Mouse (Mus musculus) MN1 (cell line): ENCODE results near the gene Ralgps1.
"Not testable (repeated sequence)": the region's sequence is repeated elsewhere in the genome, so short reads cannot be mapped to it uniquely, and the experiment has no call there.

Source experiments
- DNase-seq: peaks from one replicate; pipeline ENCODE4 v3.0.0-alpha.2; 2016; ENCODE audit warnings: low spot score

Ralgps1 gene

DNA sequence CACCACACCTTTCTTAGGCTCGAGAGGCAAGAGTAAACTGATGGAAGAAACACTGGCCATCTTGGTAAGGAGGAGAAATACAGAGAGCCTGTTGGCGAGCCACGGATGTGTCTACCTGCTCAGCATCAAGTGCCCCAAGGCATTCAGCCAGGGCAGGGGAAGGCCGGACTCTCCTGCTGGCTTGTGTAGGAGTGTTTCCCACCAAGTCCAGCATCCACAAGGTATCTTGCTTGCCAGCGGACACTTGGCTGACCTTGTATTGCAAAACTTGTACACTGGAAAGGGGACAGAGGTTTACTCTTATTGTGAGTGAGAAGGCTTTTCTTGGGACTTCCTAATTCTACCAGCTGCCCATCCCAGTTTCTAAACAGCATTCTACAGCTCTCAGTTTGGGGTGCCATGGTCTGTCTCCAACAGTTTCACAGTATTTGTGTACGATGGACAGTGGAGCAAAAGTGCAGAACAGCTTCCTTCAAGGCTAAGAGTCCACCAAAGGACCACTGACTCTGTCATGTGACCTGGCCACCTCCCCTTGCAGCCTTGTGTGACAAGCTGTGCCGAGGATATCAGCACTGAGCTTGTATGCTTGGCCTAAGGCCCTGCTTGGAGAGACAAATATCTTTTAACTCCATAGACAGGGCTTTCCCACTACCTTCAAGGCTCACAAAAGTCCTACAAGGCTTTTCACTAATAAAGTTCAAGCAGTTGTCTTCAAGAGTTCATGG, 236.4 kb downstream of the Ralgps1 start:
- DNase-seq, result no peak

DNA sequence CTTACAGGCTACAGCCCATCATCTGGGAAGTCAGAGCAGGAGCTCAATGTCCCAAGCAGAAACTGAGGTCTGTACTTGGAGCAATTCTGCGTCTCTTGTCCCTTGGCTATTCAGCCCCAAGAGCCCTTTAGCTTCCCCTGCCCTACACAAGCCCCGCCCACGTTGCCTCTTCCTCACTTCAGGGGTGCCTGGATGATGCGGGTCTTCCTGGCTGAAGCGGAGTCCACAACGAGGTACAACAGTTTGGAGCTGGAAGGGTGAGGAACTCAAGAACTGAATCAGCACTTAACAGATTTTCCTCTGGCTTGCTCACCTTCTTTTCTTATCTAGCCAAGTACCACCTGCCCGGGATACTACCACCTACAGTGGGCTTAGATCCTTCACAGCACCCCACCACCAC, 239.0 kb downstream of the Ralgps1 start:
- no peak for DNase-seq

DNA sequence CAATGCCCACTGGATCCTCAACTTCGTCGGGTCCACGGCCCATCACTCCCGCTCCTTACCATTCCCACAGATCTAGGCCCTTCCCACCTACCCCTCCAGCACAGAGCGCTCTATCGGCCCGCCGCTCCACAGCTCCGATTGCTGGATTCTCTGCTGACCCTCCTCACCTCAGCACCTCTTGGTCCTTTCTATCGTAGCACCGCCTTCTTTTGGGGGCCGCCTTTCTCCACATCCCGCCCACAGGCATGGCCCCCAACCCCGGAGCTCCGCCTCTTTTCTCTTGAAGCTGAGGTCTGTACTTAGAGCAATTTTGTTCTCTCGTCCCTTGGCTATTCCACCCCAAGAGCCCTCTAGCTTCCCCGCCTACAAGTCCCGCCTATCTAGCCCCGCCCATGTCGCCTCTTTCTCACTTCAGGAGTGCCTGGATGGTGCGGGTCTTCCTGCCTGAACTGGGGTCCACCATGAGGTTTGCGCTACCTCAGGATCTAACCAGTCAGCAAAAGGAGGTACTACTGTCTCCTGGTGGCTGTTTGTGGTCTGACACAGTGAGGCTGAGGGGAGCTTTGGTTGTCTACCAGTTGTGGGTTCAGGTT, 239.7 kb downstream of the Ralgps1 start, which contains the start of gene Garnl3:
Gene Garnl3, minus strand, starts transcription at position 155 of the 593 bp plus-strand sequence.
- DNase-seq, result peak; percentile 75

DNA sequence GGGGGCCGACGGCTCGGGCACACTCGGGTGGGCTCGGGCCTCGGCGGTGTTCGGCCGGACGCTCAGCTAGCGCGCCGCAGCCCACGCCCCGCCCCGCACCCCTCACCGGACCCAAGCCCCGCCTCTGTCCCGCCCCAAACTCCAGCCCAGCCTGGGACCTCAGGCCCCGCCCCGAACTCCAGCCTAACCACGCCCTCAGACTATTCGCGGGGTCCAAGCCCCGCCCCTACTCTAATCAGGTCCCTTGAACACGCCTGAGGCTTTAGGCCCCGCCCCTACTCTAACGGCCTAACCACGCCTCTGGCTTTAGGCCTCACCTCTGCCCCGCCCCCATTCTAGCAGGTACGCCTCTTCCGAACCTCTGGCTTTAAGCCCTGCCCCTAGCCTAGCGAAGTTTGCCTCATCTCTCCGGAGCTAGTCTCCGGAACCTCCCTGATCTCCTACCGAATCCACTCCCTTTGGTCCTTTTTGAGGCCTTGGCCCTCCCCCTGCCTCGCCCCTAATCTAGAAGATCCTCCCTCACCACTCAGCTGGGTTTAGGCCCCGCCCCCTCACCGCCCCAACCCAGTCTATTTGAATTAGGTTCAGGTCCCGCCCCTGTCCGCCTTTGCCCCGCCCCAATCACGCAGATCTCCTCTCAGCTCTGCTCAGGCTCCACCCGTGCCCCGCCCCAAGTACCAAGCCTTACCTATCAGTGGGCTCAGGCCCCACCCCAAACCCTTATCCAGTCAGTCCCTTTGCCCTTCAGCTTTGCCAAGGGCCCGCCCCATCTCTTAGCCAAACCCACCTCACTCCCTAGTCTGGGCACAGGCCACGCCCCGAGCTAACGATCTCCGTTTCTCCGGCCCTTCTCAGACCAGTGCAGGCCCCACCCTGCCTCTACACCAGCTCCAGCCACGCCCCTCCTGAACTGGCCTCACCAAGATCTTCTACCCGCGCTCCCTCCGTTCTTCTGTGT, 240.5 kb downstream of the Ralgps1 start:
- DNase-seq, result peak; percentile 98

DNA sequence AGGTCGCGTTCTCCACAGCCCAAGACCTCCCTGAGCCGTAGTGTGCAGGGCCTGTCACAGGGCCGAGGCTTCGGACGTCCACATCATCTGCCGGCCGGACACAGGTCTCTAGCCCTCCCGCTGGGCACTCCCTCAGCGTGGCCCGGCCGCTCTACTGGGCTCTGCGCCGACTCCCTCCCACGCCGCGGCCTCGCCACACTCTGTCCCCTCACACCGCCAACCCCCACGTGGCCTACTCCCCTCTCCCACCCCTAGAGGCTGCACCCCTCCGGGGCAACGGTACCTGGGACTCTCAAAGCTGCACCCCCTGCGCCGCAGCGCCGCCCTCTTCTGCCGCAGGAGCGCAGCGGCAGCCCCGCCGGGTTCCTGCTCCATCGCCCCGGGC, 241.2 kb downstream of the Ralgps1 start:
- no peak for DNase-seq

DNA sequence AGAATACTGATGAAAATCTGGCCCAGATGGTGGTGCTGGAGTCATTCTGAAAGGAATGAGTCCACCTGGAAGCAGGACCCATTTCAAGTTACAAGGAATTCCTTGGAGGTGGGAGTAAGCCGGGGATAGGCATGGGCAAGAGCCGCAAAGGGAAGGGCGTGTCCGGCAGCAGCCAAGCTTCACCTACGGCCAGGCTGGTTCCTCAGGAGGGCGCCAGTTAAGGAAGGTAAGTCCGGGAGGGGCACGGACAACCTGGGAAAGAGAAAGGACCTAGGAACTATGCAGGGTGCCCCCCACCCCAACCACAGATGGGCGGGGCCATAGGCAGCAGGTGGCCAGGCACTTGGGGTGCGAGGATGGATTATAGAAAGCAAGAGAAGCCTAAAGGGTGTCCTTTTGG, 241.6 kb downstream of the Ralgps1 start:
- peak; percentile 24 for DNase-seq

DNA sequence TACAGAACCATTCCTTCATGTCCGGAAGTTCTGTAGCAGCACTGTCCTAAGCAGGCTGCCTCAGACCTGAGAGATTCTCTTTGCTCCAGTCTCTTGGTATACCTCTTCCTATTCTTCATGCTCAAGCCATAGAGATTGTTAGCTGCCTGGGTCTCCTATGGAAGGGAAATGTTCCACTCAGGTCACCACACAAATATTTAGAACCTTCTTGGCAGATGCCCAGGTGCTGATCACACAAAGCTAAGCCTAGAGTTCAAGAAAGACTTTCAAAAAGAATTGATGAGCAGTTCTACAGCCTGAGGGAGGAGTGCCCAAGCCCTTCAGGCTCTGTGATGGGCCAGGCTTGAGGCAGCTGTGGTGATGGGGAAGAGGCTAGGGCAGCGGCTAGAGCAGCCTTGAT, 242.3 kb downstream of the Ralgps1 start:
- no peak for DNase-seq

DNA sequence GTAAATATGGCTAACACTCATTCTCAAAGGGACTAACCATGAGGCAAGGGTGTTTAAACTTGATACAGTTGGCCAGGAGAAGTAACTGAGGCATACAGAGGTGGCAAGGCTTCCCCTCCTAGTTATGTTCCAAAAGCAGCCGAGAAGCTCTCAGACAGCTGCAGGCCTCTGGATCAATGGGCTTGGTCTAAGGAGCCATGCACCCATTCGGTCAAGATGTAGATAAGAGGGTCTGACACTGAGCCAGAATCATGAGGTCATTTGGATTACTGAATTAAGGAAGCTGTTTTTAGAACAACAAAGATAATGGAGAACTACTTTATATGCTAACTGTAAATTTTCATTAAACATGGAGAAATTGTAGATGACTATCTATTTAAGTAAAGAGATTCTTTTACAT, 244.0 kb downstream of the Ralgps1 start:
- peak; percentile 49 for DNase-seq

DNA sequence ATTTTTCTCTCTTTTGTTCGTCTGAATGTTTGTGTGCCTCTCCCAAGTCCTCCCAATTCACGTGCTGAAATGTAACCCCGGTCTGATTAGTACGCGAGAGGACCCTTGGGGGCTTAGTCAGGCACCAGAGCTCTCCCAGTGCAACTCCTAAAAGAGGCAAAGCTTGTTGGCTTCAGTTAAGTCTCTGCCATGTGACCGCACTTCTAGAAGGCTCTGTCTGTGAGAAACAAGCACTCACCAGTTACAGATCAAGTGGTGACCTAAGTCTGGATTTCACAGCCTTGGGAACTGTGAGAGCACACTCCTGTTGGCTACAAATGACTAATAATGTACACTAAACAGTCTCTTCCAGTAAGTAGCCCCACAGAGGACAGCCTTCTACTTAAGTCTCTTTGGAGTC, 248.4 kb downstream of the Ralgps1 start:
- peak; percentile 51 for DNase-seq

DNA sequence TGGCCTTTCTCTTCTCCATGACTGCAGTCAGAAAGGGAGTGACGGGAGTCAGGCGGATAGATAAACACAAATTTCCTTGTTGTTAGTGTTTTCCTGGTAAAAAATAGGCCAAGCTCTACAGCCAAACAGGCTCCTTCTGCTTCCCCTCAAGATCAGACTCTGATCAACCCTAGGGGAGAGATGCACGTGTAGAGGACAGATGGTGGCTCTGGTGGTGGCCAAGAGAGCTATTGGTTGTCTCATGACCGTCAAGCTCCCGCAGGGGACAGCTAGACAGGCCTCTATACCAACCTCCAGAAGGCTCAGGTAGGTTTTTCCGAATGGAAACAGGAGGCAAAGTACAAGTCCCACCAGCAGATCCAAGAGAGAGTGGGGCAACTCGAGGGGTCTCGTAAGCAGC, 270.8 kb downstream of the Ralgps1 start:
- no peak for DNase-seq

DNA sequence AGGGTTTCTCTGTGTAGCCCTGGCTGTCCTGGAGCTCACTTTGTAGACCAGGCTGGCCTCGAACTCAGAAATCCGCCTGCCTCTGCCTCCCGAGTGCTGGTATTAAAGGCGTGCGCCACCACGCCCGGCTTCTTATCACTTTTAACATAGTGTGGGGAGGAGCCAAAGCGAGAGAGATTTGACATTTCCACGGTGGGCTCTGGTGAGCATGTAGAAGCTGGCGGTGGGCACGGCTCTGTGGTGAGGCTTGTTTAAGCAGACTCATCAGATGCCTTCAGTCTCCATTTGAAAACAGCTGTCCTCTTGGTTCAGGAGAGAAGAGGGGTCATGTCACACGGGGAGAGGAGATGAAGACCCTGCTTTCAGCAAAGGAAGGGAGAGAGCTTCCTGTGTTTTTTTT, 274.0 kb downstream of the Ralgps1 start:
- DNase-seq, result not testable (repeated sequence)

DNA sequence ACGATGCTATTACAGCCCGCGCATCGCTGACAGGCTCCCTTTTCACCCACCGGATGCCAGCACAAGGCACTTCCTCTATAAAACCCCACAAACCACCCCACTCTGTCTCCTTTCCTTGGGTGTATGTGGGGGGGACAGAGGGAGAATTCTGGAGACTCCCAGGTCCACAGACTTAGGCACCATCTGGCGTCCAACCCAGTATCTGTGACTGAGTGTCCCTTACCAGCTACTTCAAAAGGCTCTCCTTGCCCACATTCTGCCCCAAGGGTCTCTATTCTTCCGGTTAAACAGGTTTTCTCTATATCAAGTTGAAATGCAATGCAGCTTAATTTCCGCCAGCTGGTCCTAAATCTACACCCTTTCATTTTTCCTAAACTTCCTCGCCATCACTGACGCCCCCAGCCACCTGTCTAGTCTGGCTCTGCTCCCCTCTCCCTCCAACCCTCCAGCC, 276.0 kb downstream of the Ralgps1 start:
- DNase-seq, result no peak

DNA sequence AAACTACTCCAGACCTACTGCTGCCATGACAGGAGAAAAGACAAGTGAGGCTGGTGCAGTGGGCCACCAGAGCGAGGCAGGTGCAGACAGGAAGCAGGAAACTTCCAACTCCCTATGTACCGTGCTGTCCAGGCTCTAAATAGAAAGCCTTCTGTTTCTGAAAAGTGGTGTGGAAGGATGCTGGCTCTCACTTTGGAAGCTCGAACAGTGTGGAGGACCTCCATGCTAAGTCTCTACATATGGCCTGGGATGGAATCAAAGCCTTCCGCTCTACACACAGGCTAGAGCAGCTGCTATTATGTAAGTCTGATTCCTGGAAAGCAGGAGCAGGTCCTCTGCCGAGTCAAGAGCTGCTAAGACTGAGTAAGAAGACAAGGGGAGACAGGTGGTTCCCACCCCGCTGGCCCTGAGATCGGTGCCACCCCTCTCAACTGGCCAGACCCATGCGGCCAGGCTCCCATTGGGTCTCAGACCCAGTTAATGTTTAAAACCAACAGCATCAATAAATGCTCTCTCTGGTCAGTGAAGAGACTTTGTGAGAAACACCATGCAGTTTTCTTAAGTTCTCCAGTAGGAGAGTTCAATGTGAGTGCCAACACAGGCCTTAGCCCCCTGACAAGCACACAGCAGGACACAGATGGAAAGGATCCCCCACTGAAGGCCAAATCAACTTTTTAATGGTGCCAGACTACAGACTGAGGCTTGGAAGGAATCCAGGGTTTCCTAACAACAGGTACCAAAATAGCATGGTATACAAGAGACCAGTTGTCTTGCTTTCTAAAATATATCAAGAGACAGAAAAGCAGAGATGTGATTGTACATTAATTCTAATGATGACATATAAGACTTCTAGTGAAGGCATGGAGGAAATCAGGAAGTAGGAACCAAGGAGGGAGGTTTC, 280.4 kb downstream of the Ralgps1 start:
- DNase-seq, result no peak

DNA sequence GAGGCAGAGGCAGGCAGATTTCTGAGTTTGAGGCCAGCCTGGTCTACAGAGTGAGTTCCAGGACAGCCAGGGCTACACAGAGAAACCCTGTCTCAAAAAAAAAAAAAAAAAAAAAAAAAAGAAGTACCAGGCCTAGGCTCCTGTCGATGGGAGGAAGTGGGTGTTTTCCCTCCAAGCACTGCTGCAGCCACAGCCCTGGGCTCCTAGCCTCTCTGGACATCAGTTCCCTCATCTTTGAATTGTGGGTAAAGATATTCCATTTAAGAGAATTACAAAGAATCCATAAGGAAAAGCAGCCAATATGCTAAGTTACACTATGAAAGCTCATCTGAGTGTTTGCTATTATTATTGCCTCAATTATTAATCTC, 281.3 kb downstream of the Ralgps1 start:
- DNase-seq, result not testable (repeated sequence)

DNA sequence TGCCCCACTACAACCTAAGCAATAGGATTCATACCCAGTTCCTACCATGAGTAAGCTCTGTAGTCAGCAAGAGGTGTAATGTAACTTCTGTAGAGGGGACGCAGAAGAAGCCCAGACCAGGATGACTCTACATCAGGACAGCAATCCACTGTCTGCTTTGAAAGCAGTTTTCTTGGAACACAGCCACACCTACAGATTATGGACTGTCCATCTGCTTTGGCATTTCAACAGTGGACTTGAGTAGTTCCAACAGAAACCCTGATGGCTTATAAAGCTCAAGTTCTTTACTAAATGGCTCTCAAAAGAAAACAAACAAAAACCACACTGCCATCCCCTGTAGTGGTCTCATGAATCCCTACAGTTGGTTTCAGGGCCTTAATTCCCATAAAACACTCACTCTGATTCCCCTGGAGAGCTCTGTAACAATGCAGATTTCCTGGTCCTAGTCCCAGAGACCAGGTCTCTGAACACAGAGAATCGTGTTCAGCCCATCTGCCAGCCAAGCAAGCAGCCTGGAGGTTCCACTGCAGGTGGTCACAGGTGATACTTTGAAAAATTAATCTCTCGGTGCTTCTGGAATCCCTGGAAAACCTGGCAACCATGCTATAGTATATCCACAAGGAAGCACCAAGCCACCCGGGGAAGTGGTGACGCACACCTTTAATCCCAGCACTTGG, 281.8 kb downstream of the Ralgps1 start:
- DNase-seq, result no peak

DNA sequence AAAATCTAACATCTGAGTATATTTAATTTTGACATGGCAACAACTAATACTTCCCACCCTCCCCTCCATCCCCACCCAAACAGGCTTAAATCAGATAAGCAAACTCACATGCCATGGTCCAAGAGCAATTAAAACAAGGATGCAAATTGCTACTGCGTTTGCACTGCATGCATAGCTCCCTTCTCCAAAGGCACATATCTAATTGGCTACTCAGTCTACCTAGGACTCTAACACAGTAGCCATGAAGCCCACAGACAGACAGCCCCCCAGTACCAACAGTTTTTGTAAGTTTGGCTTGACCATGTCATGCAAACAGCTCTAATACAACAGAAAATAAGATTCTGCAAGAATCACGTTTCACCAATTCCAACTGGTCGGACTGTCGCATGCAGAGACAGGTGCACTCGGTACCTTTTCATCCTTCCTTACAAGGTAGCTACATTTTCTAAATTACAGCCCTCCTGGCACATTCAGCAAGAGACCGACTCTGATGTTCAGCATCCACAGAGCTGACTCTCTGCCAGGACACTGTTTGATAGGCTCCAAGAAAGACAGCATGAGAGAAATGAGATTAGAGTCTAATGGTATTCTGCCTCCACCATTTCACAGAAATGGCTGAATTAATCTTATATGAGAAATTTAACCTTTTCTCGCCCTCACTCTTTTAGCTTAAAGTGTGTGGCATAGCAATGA, 284.5 kb downstream of the Ralgps1 start:
- DNase-seq, result no peak

DNA sequence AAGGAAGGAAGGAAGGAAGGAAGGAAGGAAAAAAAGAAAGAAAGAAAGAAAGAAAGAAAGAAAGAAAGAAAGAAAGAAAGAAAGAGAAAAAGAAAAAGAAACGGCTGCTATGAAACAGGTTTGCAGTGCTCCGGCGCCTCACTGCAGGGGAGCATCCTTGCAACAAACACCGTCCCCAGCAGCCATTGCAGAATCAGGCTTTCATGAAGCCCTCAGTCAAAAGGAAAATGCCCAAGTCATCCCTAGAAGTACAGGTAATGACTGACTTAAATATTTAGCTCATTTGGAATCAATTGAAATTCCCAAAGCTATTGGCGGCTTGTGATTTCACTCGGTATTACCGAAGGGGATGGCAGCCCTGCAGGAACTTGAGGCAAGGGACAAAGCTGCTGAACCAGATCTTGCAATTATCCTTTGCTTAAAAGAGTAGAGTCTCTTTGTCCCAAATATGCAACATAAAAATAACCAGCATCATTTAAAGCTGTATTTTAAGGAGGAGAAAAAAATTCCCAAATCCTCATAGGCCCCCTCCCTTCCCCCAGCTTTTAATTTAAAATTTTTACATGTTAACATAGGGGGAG, 285.2 kb downstream of the Ralgps1 start:
- DNase-seq, result no peak

DNA sequence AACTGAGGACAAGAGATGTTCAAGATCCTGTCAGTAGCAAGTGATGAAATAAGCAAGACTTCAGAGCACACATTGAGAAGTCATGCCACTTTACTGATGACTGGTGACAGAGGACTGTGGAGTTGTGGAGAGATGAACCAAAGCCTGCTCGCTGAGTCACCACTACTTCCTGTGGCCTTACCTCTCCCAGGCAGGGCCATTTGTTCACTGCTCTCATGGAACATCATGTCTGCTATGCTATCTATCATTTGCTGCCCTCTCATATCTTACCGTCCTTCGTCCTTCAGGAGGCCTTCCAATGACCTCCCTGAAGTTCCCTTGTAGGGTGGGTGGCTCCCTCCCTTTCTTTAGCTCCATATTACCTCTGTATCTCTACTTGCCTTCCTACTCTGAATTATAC, 287.1 kb downstream of the Ralgps1 start:
- no peak for DNase-seq
